Mouse (Mus musculus): ENCODE measurements around the gene Asap2.

Asap2 gene

GRCm38 (mm10) chr12:21233727-21234126 lies 243.5 kb downstream of the Asap2 start:
- Histone ChIP-seq H3K4me3 (replicated peaks; ENCODE audit: low read length) (no peak overlapping the region), H3K27me3 (ENCODE audit: insufficient read depth, low read length) (no peaks in the 10 kb centered on the region), H3K4me1 (replicated peaks; ENCODE audit: low read depth, low read length) (peaks cover 10% of the 10 kb centered on the region), H3K9me3 (ENCODE audit: low read length) (no peaks in the 10 kb centered on the region), H3K36me3 (ENCODE audit: insufficient read depth, low read length) (peaks cover 12% of the 10 kb centered on the region)
- TF ChIP-seq NANOG (IDR thresholded peaks at IDR 0.05; ENCODE audit: borderline replicate concordance, low read length) (no peak), CTCF (conservative IDR thresholded peaks at IDR 0.05; ENCODE audit: low read length) (no peak)

GRCm38 (mm10) chr12:21234560-21234959 lies 244.3 kb downstream of the Asap2 start:
- no peak for TF ChIP-seq POU5F1 (IDR thresholded peaks at IDR 0.05; ENCODE audit: borderline replicate concordance, low read length)
- no peak for TF ChIP-seq CTCF (conservative IDR thresholded peaks at IDR 0.05; ENCODE audit: low read length)
- no peak for TF ChIP-seq NANOG (IDR thresholded peaks at IDR 0.05; ENCODE audit: borderline replicate concordance, low read length)
- H3K4me1 ChIP-seq (replicated peaks; ENCODE audit: low read depth, low read length): peaks cover 1% of the 10 kb centered on the region
- no peak overlapping the region for H3K4me3 ChIP-seq (replicated peaks; ENCODE audit: low read length)
- H3K9me3 ChIP-seq (ENCODE audit: low read length): no peaks in the 10 kb centered on the region
- H3K36me3 ChIP-seq (ENCODE audit: insufficient read depth, low read length): peaks cover 17% of the 10 kb centered on the region
- H3K27me3 ChIP-seq (ENCODE audit: insufficient read depth, low read length): no peaks in the 10 kb centered on the region

GRCm38 (mm10) chr12:21241965-21242364 lies 251.7 kb downstream of the Asap2 start:
- Histone ChIP-seq H3K36me3 (ENCODE audit: insufficient read depth, low read length) (peaks cover 17% of the 10 kb centered on the region), H3K9me3 (ENCODE audit: low read length) (no peaks in the 10 kb centered on the region), H3K27me3 (ENCODE audit: insufficient read depth, low read length) (no peaks in the 10 kb centered on the region), H3K4me3 (replicated peaks; ENCODE audit: low read length) (no peak overlapping the region), H3K4me1 (replicated peaks; ENCODE audit: low read depth, low read length) (no peaks in the 10 kb centered on the region)
- no peak for TF ChIP-seq CTCF (conservative IDR thresholded peaks at IDR 0.05; ENCODE audit: low read length)
- TF ChIP-seq POU5F1 (IDR thresholded peaks at IDR 0.05; ENCODE audit: borderline replicate concordance, low read length): no peak
- TF ChIP-seq NANOG (IDR thresholded peaks at IDR 0.05; ENCODE audit: borderline replicate concordance, low read length): no peak

- Histone ChIP-seq H3K36me3 (ENCODE audit: insufficient read depth, low read length) (peaks cover 27% of the 10 kb centered on the region), H3K4me1 (replicated peaks; ENCODE audit: low read depth, low read length) (no peaks in the 10 kb centered on the region), H3K9me3 (ENCODE audit: low read length) (no peaks in the 10 kb centered on the region), H3K27me3 (ENCODE audit: insufficient read depth, low read length) (no peaks in the 10 kb centered on the region), H3K4me3 (replicated peaks; ENCODE audit: low read length) (no peak overlapping the region)
- TF ChIP-seq POU5F1 (IDR thresholded peaks at IDR 0.05; ENCODE audit: borderline replicate concordance, low read length): no peak
- no peak for TF ChIP-seq NANOG (IDR thresholded peaks at IDR 0.05; ENCODE audit: borderline replicate concordance, low read length)
- TF ChIP-seq CTCF (conservative IDR thresholded peaks at IDR 0.05; ENCODE audit: low read length): no peak
Observed at GRCm38 (mm10) chr12:21244375-21244960, 254.2 kb downstream of the Asap2 start.

GRCm38 (mm10) chr12:21247711-21248392 lies 257.6 kb downstream of the Asap2 start:
- 0 out of 2 replicates have a peak, but pooled peaks cover 2% of the 10 kb centered on the region for H3K4me1 ChIP-seq (replicated peaks; ENCODE audit: low read depth, low read length)
- H3K27me3 ChIP-seq (ENCODE audit: insufficient read depth, low read length): no peaks in the 10 kb centered on the region
- H3K4me3 ChIP-seq (replicated peaks; ENCODE audit: low read length): no peak overlapping the region
- no peaks in the 10 kb centered on the region for H3K9me3 ChIP-seq (ENCODE audit: low read length)
- H3K36me3 ChIP-seq (ENCODE audit: insufficient read depth, low read length): peaks cover 45% of the 10 kb centered on the region
- TF ChIP-seq NANOG (IDR thresholded peaks at IDR 0.05; ENCODE audit: borderline replicate concordance, low read length): no peak
- TF ChIP-seq POU5F1 (IDR thresholded peaks at IDR 0.05; ENCODE audit: borderline replicate concordance, low read length): no peak
- no peak for TF ChIP-seq CTCF (conservative IDR thresholded peaks at IDR 0.05; ENCODE audit: low read length)

- no peak overlapping the region for H3K4me3 ChIP-seq (replicated peaks; ENCODE audit: low read length)
Observed at GRCm38 (mm10) chr12:21260494-21261256, 270.4 kb downstream of the Asap2 start.

GRCm38 (mm10) chr12:21261521-21261920 lies 271.3 kb downstream of the Asap2 start:
- Histone ChIP-seq H3K4me1 (replicated peaks; ENCODE audit: low read depth, low read length) (peaks cover 29% of the 10 kb centered on the region), H3K4me3 (replicated peaks; ENCODE audit: low read length) (no peak overlapping the region), H3K27me3 (ENCODE audit: insufficient read depth, low read length) (no peaks in the 10 kb centered on the region), H3K36me3 (ENCODE audit: insufficient read depth, low read length) (peaks cover 26% of the 10 kb centered on the region), H3K9me3 (ENCODE audit: low read length) (no peaks in the 10 kb centered on the region)
- TF ChIP-seq POU5F1 (IDR thresholded peaks at IDR 0.05; ENCODE audit: borderline replicate concordance, low read length): no peak
- no peak for TF ChIP-seq NANOG (IDR thresholded peaks at IDR 0.05; ENCODE audit: borderline replicate concordance, low read length)
- no peak for TF ChIP-seq CTCF (conservative IDR thresholded peaks at IDR 0.05; ENCODE audit: low read length)

More at GRCm38 (mm10) chr12:21260494-21261256, 270.4 kb downstream of the Asap2 start:
- Histone ChIP-seq H3K9me3 (ENCODE audit: low read length) (no peaks in the 10 kb centered on the region), H3K27me3 (ENCODE audit: insufficient read depth, low read length) (no peaks in the 10 kb centered on the region), H3K4me1 (replicated peaks; ENCODE audit: low read depth, low read length) (peaks cover 21% of the 10 kb centered on the region), H3K36me3 (ENCODE audit: insufficient read depth, low read length) (peaks cover 26% of the 10 kb centered on the region)
- TF ChIP-seq CTCF (conservative IDR thresholded peaks at IDR 0.05; ENCODE audit: low read length) (peak; percentile 31), POU5F1 (IDR thresholded peaks at IDR 0.05; ENCODE audit: borderline replicate concordance, low read length) (no peak), NANOG (IDR thresholded peaks at IDR 0.05; ENCODE audit: borderline replicate concordance, low read length) (no peak)

GRCm38 (mm10) chr12:21263256-21263655 lies 273.0 kb downstream of the Asap2 start:
- Histone ChIP-seq H3K4me1 (replicated peaks; ENCODE audit: low read depth, low read length) (peaks cover 37% of the 10 kb centered on the region), H3K36me3 (ENCODE audit: insufficient read depth, low read length) (peaks cover 19% of the 10 kb centered on the region), H3K27me3 (ENCODE audit: insufficient read depth, low read length) (no peaks in the 10 kb centered on the region), H3K9me3 (ENCODE audit: low read length) (no peaks in the 10 kb centered on the region), H3K4me3 (replicated peaks; ENCODE audit: low read length) (no peak overlapping the region)
- TF ChIP-seq CTCF (conservative IDR thresholded peaks at IDR 0.05; ENCODE audit: low read length): no peak
- TF ChIP-seq NANOG (IDR thresholded peaks at IDR 0.05; ENCODE audit: borderline replicate concordance, low read length): no peak
- no peak for TF ChIP-seq POU5F1 (IDR thresholded peaks at IDR 0.05; ENCODE audit: borderline replicate concordance, low read length)

Measured in E14TG2a.4 (cell line).